Mouse (Mus musculus) limb, embryonic 14.5 days (tissue): ENCODE measurements around the gene 4933415A04Rik. TPM values are rescaled to one million over a fixed set of nuclear protein-coding genes. Genes with fewer than 3 reads are reported as not detected.

Source experiments
- ATAC-seq: fragments of 200-750 bp; cut with Nextera tagmentation; 2 replicates; pipeline ENCODE4 v1.8.0; 2017; ENCODE audit warnings: low read depth, moderate number of reproducible peaks, moderate TSS enrichment; ENCODE audit not compliant: low FRiP score
- DNase-seq: peaks from one replicate; pipeline ENCODE4 v3.0.0-alpha.2; 2015; ENCODE audit warnings: low spot score
- H3K27ac ChIP-seq: fragments of 300-500 bp; sonication (generic); replicated peaks from 2 replicates; pipeline ENCODE4 v1.5.1; 2014; ENCODE audit warnings: low read depth, mild to moderate bottlenecking, low read length, moderate library complexity, mixed read lengths
- H3K27me3 ChIP-seq: fragments of 300-500 bp; sonication (generic); 2 replicates; pipeline ENCODE4 v1.6.1; 2014; ENCODE audit warnings: low read length, mixed read lengths; ENCODE audit not compliant: control insufficient read depth, insufficient read depth
- H3K36me3 ChIP-seq: fragments of 300-500 bp; sonication (generic); 2 replicates; pipeline ENCODE4 v1.6.1; 2014; ENCODE audit warnings: mild to moderate bottlenecking, low read length, moderate library complexity, mixed read lengths; ENCODE audit not compliant: control insufficient read depth, insufficient read depth
- H3K4me1 ChIP-seq: fragments of 300-500 bp; sonication (generic); 2 replicates; pipeline ENCODE4 v1.6.1; 2014; ENCODE audit warnings: antibody characterized with exemption, low read length, mixed read lengths; ENCODE audit not compliant: control insufficient read depth, insufficient read depth
- H3K4me2 ChIP-seq: fragments of 300-500 bp; sonication (generic); replicated peaks from 2 replicates; pipeline ENCODE4 v1.6.1; 2014; ENCODE audit warnings: low read depth, mild to moderate bottlenecking, low read length, moderate library complexity; ENCODE audit not compliant: severe bottlenecking
- H3K4me3 ChIP-seq: fragments of 300-500 bp; sonication (generic); replicated peaks from 2 replicates; pipeline ENCODE4 v1.5.1; 2014; ENCODE audit warnings: low read length
- H3K9ac ChIP-seq: fragments of 300-500 bp; sonication (generic); 2 replicates; pipeline ENCODE4 v1.6.1; 2014; ENCODE audit warnings: mild to moderate bottlenecking, low read depth, low read length, moderate library complexity; ENCODE audit not compliant: severe bottlenecking
- H3K9me3 ChIP-seq: fragments of 300-500 bp; sonication (generic); 2 replicates; pipeline ENCODE4 v1.6.1; 2016; ENCODE audit warnings: low read length; ENCODE audit not compliant: control insufficient read depth
- POLR2A ChIP-seq: fragments of 200-500 bp; IDR thresholded peaks from 2 replicates; pipeline ENCODE4 v1.8.0; 2012; ENCODE audit warnings: inconsistent platforms, mild to moderate bottlenecking, moderate library complexity, borderline replicate concordance; ENCODE audit not compliant: insufficient read depth, insufficient read length; ENCODE audit errors: extremely low read depth
- WGBS: fragments of 180-500 bp; shearing (Covaris S2); extraction: QIAGEN DNeasy Blood & Tissue Kit; methylation state at CpG from one replicate; pipeline ENCODE4 v1.1.7; 2014; 5-methylcytosine and 5-hydroxymethylcytosine counted together
- polyA plus RNA-seq, 2 experiments: library from polyadenylated mRNA; depleted of rRNA in 1 of 2; stranded (reverse) in 1 of 2; unstranded in 1 of 2; fragments of >200 nt; fragmentation: Nextera tagmentation in 1 of 2; extraction: Ambion mirVana in 1 of 2; gene quantifications; 2 replicates each; pipeline versions ENCODE4 v1.2.1 to v1.2.3; 2012 to 2014

The 4933415A04Rik gene
- polyA plus RNA-seq, 2 experiments, result 0.70 to 2.2 TPM

- peaks cover 15% of the 10 kb centered on the region for H3K4me1 ChIP-seq
- no peak overlapping the region for H3K27ac ChIP-seq
- no peaks in the 10 kb centered on the region for H3K36me3 ChIP-seq
- H3K9me3 ChIP-seq, result no peaks in the 10 kb centered on the region
- H3K27me3 ChIP-seq, result no peaks in the 10 kb centered on the region
- H3K4me2 ChIP-seq, result no peak overlapping the region
- ATAC-seq (no peak), DNase-seq (no peak)
- no peak overlapping the region for H3K9ac ChIP-seq
- no peak overlapping the region for H3K4me3 ChIP-seq
- WGBS, result 85% methylated on average over 9 of the region's 9 CpGs
- no peak for TF ChIP-seq POLR2A
Observed at GRCm38 (mm10) chr11:43631645-43632044, 44.8 kb downstream of the 4933415A04Rik start.

GRCm38 (mm10) chr11:43632566-43632965, 45.7 kb downstream of the 4933415A04Rik start:
- no peak for ATAC-seq
- TF ChIP-seq POLR2A, result no peak
- H3K36me3 ChIP-seq, result no peaks in the 10 kb centered on the region
- H3K4me1 ChIP-seq, result peaks cover 7% of the 10 kb centered on the region
- DNase-seq, result no peak
- H3K4me3 ChIP-seq, result no peak overlapping the region
- no peak overlapping the region for H3K9ac ChIP-seq
- WGBS, result 51% methylated on average over 4 of the region's 4 CpGs
- no peaks in the 10 kb centered on the region for H3K27me3 ChIP-seq
- H3K4me2 ChIP-seq, result no peak overlapping the region
- no peaks in the 10 kb centered on the region for H3K9me3 ChIP-seq
- no peak overlapping the region for H3K27ac ChIP-seq

GRCm38 (mm10) chr11:43633165-43633564, 46.3 kb downstream of the 4933415A04Rik start:
- no peak overlapping the region for H3K9ac ChIP-seq
- WGBS, result 78% methylated on average over 6 of the region's 6 CpGs
- no peak for ATAC-seq
- no peaks in the 10 kb centered on the region for H3K9me3 ChIP-seq
- no peaks in the 10 kb centered on the region for H3K36me3 ChIP-seq
- no peak for DNase-seq
- no peak overlapping the region for H3K4me2 ChIP-seq
- H3K4me3 ChIP-seq, result no peak overlapping the region
- no peaks in the 10 kb centered on the region for H3K27me3 ChIP-seq
- no peak overlapping the region for H3K27ac ChIP-seq
- no peak for TF ChIP-seq POLR2A
- peaks cover 7% of the 10 kb centered on the region for H3K4me1 ChIP-seq

- peak overlapping the region; percentile 26; the same call in 1 of the 2 replicates for H3K27ac ChIP-seq
- H3K4me1 ChIP-seq, result peaks cover 7% of the 10 kb centered on the region
- no peak for TF ChIP-seq POLR2A
- no peaks in the 10 kb centered on the region for H3K9me3 ChIP-seq
- DNase-seq (peak; percentile 68), ATAC-seq (peak; percentile 73)
- H3K4me2 ChIP-seq, result peak overlapping the region; percentile 31
- no peaks in the 10 kb centered on the region for H3K36me3 ChIP-seq
- H3K27me3 ChIP-seq, result no peaks in the 10 kb centered on the region
- WGBS, result 19% methylated on average over 19 of the region's 19 CpGs
- H3K9ac ChIP-seq, result 0 out of 2 replicates have a peak overlapping the region, but pooled peaks have one; percentile 21
- H3K4me3 ChIP-seq, result no peak overlapping the region
Observed at GRCm38 (mm10) chr11:43633658-43634401, 47.0 kb downstream of the 4933415A04Rik start.

GRCm38 (mm10) chr11:43636761-43637160, 49.9 kb downstream of the 4933415A04Rik start:
- Histone ChIP-seq H3K27ac (no peak overlapping the region), H3K4me2 (no peak overlapping the region), H3K9me3 (no peaks in the 10 kb centered on the region), H3K4me3 (no peak overlapping the region), H3K4me1 (peaks cover 7% of the 10 kb centered on the region), H3K27me3 (no peaks in the 10 kb centered on the region), H3K9ac (no peak overlapping the region), H3K36me3 (no peaks in the 10 kb centered on the region)
- WGBS, result 71% methylated on average over 4 of the region's 4 CpGs
- TF ChIP-seq POLR2A, result no peak
- DNase-seq (no peak), ATAC-seq (no peak)
